Mouse (Mus musculus) 416B (cell line): ENCODE results near the gene Cand1.

Experiments used
- DNase-seq: peaks from one replicate; pipeline ENCODE4 v3.0.0; 2011; ENCODE audit warnings: low read depth

Gene Cand1

GRCm38 (mm10) chr10:119211251-119211650 is 28.6 kb downstream of the Cand1 start:
- no peak for DNase-seq

GRCm38 (mm10) chr10:119206309-119206932 is 33.4 kb downstream of the Cand1 start:
- no peak for DNase-seq

- DNase-seq = no peak
Measured at GRCm38 (mm10) chr10:119205229-119205628, 34.6 kb downstream of the Cand1 start.

GRCm38 (mm10) chr10:119204334-119204946 is 35.4 kb downstream of the Cand1 start:
- no peak for DNase-seq

- no peak for DNase-seq
Measured at GRCm38 (mm10) chr10:119199864-119200263, 40.0 kb downstream of the Cand1 start.

GRCm38 (mm10) chr10:119198186-119198880 is 41.5 kb downstream of the Cand1 start:
- no peak for DNase-seq

- no peak for DNase-seq
Measured at GRCm38 (mm10) chr10:119197621-119198150, 42.2 kb downstream of the Cand1 start.

GRCm38 (mm10) chr10:119192598-119193372 is 47.1 kb downstream of the Cand1 start:
- peak; percentile 11 for DNase-seq

- peak; percentile 41 for DNase-seq
Measured at GRCm38 (mm10) chr10:119187720-119188119, 52.1 kb downstream of the Cand1 start.

GRCm38 (mm10) chr10:119169656-119170055 is 70.2 kb downstream of the Cand1 start:
- no peak for DNase-seq

GRCm38 (mm10) chr10:119169237-119169636 is 70.6 kb downstream of the Cand1 start:
- DNase-seq = no peak

- DNase-seq = peak; percentile 35
Measured at GRCm38 (mm10) chr10:119168791-119169190, 71.1 kb downstream of the Cand1 start.

- DNase-seq = no peak
Measured at GRCm38 (mm10) chr10:119167858-119168257, 72.0 kb downstream of the Cand1 start.

- no peak for DNase-seq
Measured at GRCm38 (mm10) chr10:119165051-119165450, 74.8 kb downstream of the Cand1 start.

- peak; percentile 46 for DNase-seq
Measured at GRCm38 (mm10) chr10:119161820-119162382, 78.0 kb downstream of the Cand1 start.

- DNase-seq = no peak
Measured at GRCm38 (mm10) chr10:119160161-119160560, 79.7 kb downstream of the Cand1 start.

- DNase-seq = no peak
Measured at GRCm38 (mm10) chr10:119149261-119149660, 90.6 kb downstream of the Cand1 start.
